Mouse (Mus musculus) heart, postnatal 0 days (tissue): ENCODE results near the gene Parp16.

Source experiments
- CTCF ChIP-seq: IDR thresholded peaks from 2 replicates; pipeline ENCODE4 v1.5.1; 2016; ENCODE audit warnings: antibody characterized with exemption, control low read depth, low read depth
- EP300 ChIP-seq: IDR thresholded peaks from 2 replicates; pipeline ENCODE4 v1.6.1; 2016; ENCODE audit warnings: antibody characterized with exemption, low read depth

- TF ChIP-seq CTCF (no peak), EP300 (no peak)
Measured at GRCm38 (mm10) chr9:65195053-65195452, at the start of gene Parp16.
